Mouse (Mus musculus): ENCODE measurements around the gene Cfap43. TPM values are rescaled to one million over a fixed set of nuclear protein-coding genes. Genes with fewer than 3 reads are reported as not detected.
"Not testable (repeated sequence)": the region's sequence is repeated elsewhere in the genome, so short reads cannot be mapped to it uniquely, and the experiment has no call there.

Cfap43 gene
- polyA plus RNA-seq, 1 experiment from 2014 or later = 0.19 TPM

- ATAC-seq (ENCODE audit: insufficient read depth, low FRiP score, low TSS enrichment) = no peak
Observed at GRCm38 (mm10) chr19:47857957-47858942, 60.8 kb downstream of the Cfap43 start.

GRCm38 (mm10) chr19:47854796-47855783 lies 64.0 kb downstream of the Cfap43 start, which contains the start of gene Gsto1:
Gene Gsto1, plus strand, starts transcription at chr19:47854970.
- Histone ChIP-seq H3K9ac (ENCODE audit: low read length) (peak within 1 kb of the TSS; percentile 77), H3K9me3 (ENCODE audit: control insufficient read depth, low read length) (no peaks in the 10 kb centered on the region), H3K27me3 (ENCODE audit: control insufficient read depth, insufficient read depth, low read length) (no peaks in the 10 kb centered on the region), H3K36me3 (ENCODE audit: control insufficient read depth, insufficient read depth, low read length) (no peaks in the 10 kb centered on the region; the same call in 1 of the 2 replicates), H3K4me2 (ENCODE audit: low read depth) (peak within 1 kb of the TSS; percentile 95), H3K27ac (ENCODE audit: low read depth, low read length) (peak within 1 kb of the TSS; percentile 67), H3K4me3 (ENCODE audit: low read depth, low read length) (peak within 1 kb of the TSS; percentile 61), H3K4me1 (ENCODE audit: control insufficient read depth, insufficient read depth, low read length) (no peaks in the 10 kb centered on the region)
- WGBS = under 1% methylated on average over 60 of the region's 60 CpGs
- DNase-seq (ENCODE audit: low spot score) (peak; percentile 90), ATAC-seq (ENCODE audit: insufficient read depth, low FRiP score, low TSS enrichment) (peak; percentile 93)

More at GRCm38 (mm10) chr19:47857957-47858942, 60.8 kb downstream of the Cfap43 start:
- DNase-seq (ENCODE audit: low spot score) = peak; percentile 8
- Histone ChIP-seq H3K4me2 (ENCODE audit: low read depth) (no peak overlapping the region), H3K9me3 (ENCODE audit: control insufficient read depth, low read length) (no peaks in the 10 kb centered on the region), H3K36me3 (ENCODE audit: control insufficient read depth, insufficient read depth, low read length) (no peaks in the 10 kb centered on the region; the same call in 1 of the 2 replicates), H3K4me1 (ENCODE audit: control insufficient read depth, insufficient read depth, low read length) (no peaks in the 10 kb centered on the region), H3K27me3 (ENCODE audit: control insufficient read depth, insufficient read depth, low read length) (no peaks in the 10 kb centered on the region), H3K27ac (ENCODE audit: low read depth, low read length) (no peak overlapping the region), H3K4me3 (ENCODE audit: low read depth, low read length) (no peak overlapping the region), H3K9ac (ENCODE audit: low read length) (no peak overlapping the region)
- WGBS = 87% methylated on average over 18 of the region's 18 CpGs

- H3K4me1 ChIP-seq (ENCODE audit: control insufficient read depth, insufficient read depth, low read length) = no peaks in the 10 kb centered on the region
- H3K27me3 ChIP-seq (ENCODE audit: control insufficient read depth, insufficient read depth, low read length) = no peaks in the 10 kb centered on the region
- peak overlapping the region; percentile 67; the same call in 1 of the 2 replicates for H3K27ac ChIP-seq (ENCODE audit: low read depth, low read length)
- no peaks in the 10 kb centered on the region for H3K9me3 ChIP-seq (ENCODE audit: control insufficient read depth, low read length)
- no peaks in the 10 kb centered on the region; the same call in 1 of the 2 replicates for H3K36me3 ChIP-seq (ENCODE audit: control insufficient read depth, insufficient read depth, low read length)
- peak overlapping the region; percentile 61 for H3K4me3 ChIP-seq (ENCODE audit: low read depth, low read length)
- ATAC-seq (ENCODE audit: insufficient read depth, low FRiP score, low TSS enrichment) (peak; percentile 66), DNase-seq (ENCODE audit: low spot score) (peak; percentile 55)
- peak overlapping the region; percentile 95 for H3K4me2 ChIP-seq (ENCODE audit: low read depth)
- peak overlapping the region; percentile 77 for H3K9ac ChIP-seq (ENCODE audit: low read length)
- WGBS = 21% methylated on average over 13 of the region's 13 CpGs
Observed at GRCm38 (mm10) chr19:47853951-47854795, 64.9 kb downstream of the Cfap43 start.

GRCm38 (mm10) chr19:47853053-47853452 lies 66.0 kb downstream of the Cfap43 start:
- DNase-seq (ENCODE audit: low spot score) = no peak
- WGBS = 83% methylated on average over 3 of the region's 3 CpGs
- H3K9me3 ChIP-seq (ENCODE audit: control insufficient read depth, low read length) = no peaks in the 10 kb centered on the region

GRCm38 (mm10) chr19:47852131-47852530 lies 67.0 kb downstream of the Cfap43 start:
- 91% methylated on average over 3 of the region's 3 CpGs for WGBS

More at GRCm38 (mm10) chr19:47853053-47853452, 66.0 kb downstream of the Cfap43 start:
- no peak overlapping the region for H3K9ac ChIP-seq (ENCODE audit: low read length)
- no peaks in the 10 kb centered on the region for H3K4me1 ChIP-seq (ENCODE audit: control insufficient read depth, insufficient read depth, low read length)
- no peaks in the 10 kb centered on the region for H3K27me3 ChIP-seq (ENCODE audit: control insufficient read depth, insufficient read depth, low read length)
- H3K4me3 ChIP-seq (ENCODE audit: low read depth, low read length) = no peak overlapping the region
- H3K4me2 ChIP-seq (ENCODE audit: low read depth) = no peak overlapping the region
- H3K27ac ChIP-seq (ENCODE audit: low read depth, low read length) = no peak overlapping the region
- no peaks in the 10 kb centered on the region for H3K36me3 ChIP-seq (ENCODE audit: control insufficient read depth, insufficient read depth, low read length)
- no peak for ATAC-seq (ENCODE audit: insufficient read depth, low FRiP score, low TSS enrichment)

GRCm38 (mm10) chr19:47849735-47850134 lies 69.4 kb downstream of the Cfap43 start:
- ATAC-seq (ENCODE audit: insufficient read depth, low FRiP score, low TSS enrichment) = no peak
- 78% methylated on average over 3 of the region's 3 CpGs for WGBS
- no peaks in the 10 kb centered on the region for H3K4me1 ChIP-seq (ENCODE audit: control insufficient read depth, insufficient read depth, low read length)
- no peak for DNase-seq (ENCODE audit: low spot score)
- H3K9me3 ChIP-seq (ENCODE audit: control insufficient read depth, low read length) = no peaks in the 10 kb centered on the region
- H3K4me3 ChIP-seq (ENCODE audit: low read depth, low read length) = no peak overlapping the region
- H3K36me3 ChIP-seq (ENCODE audit: control insufficient read depth, insufficient read depth, low read length) = no peaks in the 10 kb centered on the region
- H3K4me2 ChIP-seq (ENCODE audit: low read depth) = no peak overlapping the region
- no peak overlapping the region for H3K9ac ChIP-seq (ENCODE audit: low read length)
- H3K27me3 ChIP-seq (ENCODE audit: control insufficient read depth, insufficient read depth, low read length) = no peaks in the 10 kb centered on the region
- H3K27ac ChIP-seq (ENCODE audit: low read depth, low read length) = no peak overlapping the region

More at GRCm38 (mm10) chr19:47852131-47852530, 67.0 kb downstream of the Cfap43 start:
- not testable (repeated sequence) for H3K27ac ChIP-seq (ENCODE audit: low read depth, low read length); H3K36me3 ChIP-seq (ENCODE audit: control insufficient read depth, insufficient read depth, low read length); DNase-seq (ENCODE audit: low spot score); H3K4me3 ChIP-seq (ENCODE audit: low read depth, low read length); H3K9me3 ChIP-seq (ENCODE audit: control insufficient read depth, low read length); ATAC-seq (ENCODE audit: insufficient read depth, low FRiP score, low TSS enrichment); H3K4me1 ChIP-seq (ENCODE audit: control insufficient read depth, insufficient read depth, low read length); H3K9ac ChIP-seq (ENCODE audit: low read length); H3K27me3 ChIP-seq (ENCODE audit: control insufficient read depth, insufficient read depth, low read length); H3K4me2 ChIP-seq (ENCODE audit: low read depth)

GRCm38 (mm10) chr19:47841234-47841633 lies 77.9 kb downstream of the Cfap43 start:
- not testable (repeated sequence) for H3K9me3 ChIP-seq (ENCODE audit: control insufficient read depth, low read length); H3K4me3 ChIP-seq (ENCODE audit: low read depth, low read length); H3K4me2 ChIP-seq (ENCODE audit: low read depth); H3K27ac ChIP-seq (ENCODE audit: low read depth, low read length); H3K36me3 ChIP-seq (ENCODE audit: control insufficient read depth, insufficient read depth, low read length); H3K9ac ChIP-seq (ENCODE audit: low read length); ATAC-seq (ENCODE audit: insufficient read depth, low FRiP score, low TSS enrichment); DNase-seq (ENCODE audit: low spot score); H3K27me3 ChIP-seq (ENCODE audit: control insufficient read depth, insufficient read depth, low read length); H3K4me1 ChIP-seq (ENCODE audit: control insufficient read depth, insufficient read depth, low read length)
- 86% methylated on average over 13 of the region's 15 CpGs for WGBS
